Mouse (Mus musculus) B cell, adult 2 months (primary cell): ENCODE data around the gene Otud3.
"Not testable (repeated sequence)": the region's sequence is repeated elsewhere in the genome, so short reads cannot be mapped to it uniquely, and the experiment has no call there.

Experiments used
- DNase-seq, 2 experiments: peaks; one replicate each; pipeline ENCODE4 v3.0.0; 2022

Otud3 gene

GRCm38 (mm10) chr4:138913797-138914196 lies at the start of gene Otud3:
Gene Otud3, minus strand, starts transcription at chr4:138913945.
- DNase-seq: peak; percentile 99

- DNase-seq: no peak
These were observed 49.0 kb upstream of the Otud3 start for GRCm38 (mm10) chr4:138962719-138963118.

- no peak for DNase-seq
These were observed 46.2 kb upstream of the Otud3 start for GRCm38 (mm10) chr4:138959926-138960325.

GRCm38 (mm10) chr4:138959120-138959519 lies 45.4 kb upstream of the Otud3 start:
- no peak for DNase-seq

GRCm38 (mm10) chr4:138958612-138959011 lies 44.9 kb upstream of the Otud3 start:
- DNase-seq: no peak

- DNase-seq: no peak
These were observed 34.5 kb upstream of the Otud3 start for GRCm38 (mm10) chr4:138948257-138948656.

GRCm38 (mm10) chr4:138943730-138944129 lies 30.0 kb upstream of the Otud3 start:
- DNase-seq: peak; percentile 92 to 94

GRCm38 (mm10) chr4:138941966-138942365 lies 28.2 kb upstream of the Otud3 start:
- DNase-seq: no peak

- DNase-seq: no peak
These were observed 27.7 kb upstream of the Otud3 start for GRCm38 (mm10) chr4:138941401-138941800.

GRCm38 (mm10) chr4:138939481-138939880 lies 25.7 kb upstream of the Otud3 start:
- DNase-seq: no peak

- DNase-seq: no peak
These were observed 24.9 kb upstream of the Otud3 start for GRCm38 (mm10) chr4:138938495-138939269.

- no peak for DNase-seq
These were observed 20.9 kb upstream of the Otud3 start for GRCm38 (mm10) chr4:138934456-138935145.

- no peak for DNase-seq
These were observed 20.1 kb upstream of the Otud3 start for GRCm38 (mm10) chr4:138933862-138934261.

GRCm38 (mm10) chr4:138925561-138925960 lies 11.8 kb upstream of the Otud3 start:
- no peak for DNase-seq

- DNase-seq: peak; percentile 97
These were observed 8.3 kb upstream of the Otud3 start for GRCm38 (mm10) chr4:138922131-138922459.

- no peak for DNase-seq
These were observed 7.7 kb upstream of the Otud3 start for GRCm38 (mm10) chr4:138921254-138922130.

- DNase-seq: peak in 1 of 2 experiments; percentile 16
These were observed 3.5 kb upstream of the Otud3 start for GRCm38 (mm10) chr4:138917282-138917681.

GRCm38 (mm10) chr4:138913141-138913787 lies 481 bp downstream of the Otud3 start:
- no peak for DNase-seq

GRCm38 (mm10) chr4:138905624-138906337 lies 8.0 kb downstream of the Otud3 start:
- no peak for DNase-seq

GRCm38 (mm10) chr4:138899361-138899760 lies 14.4 kb downstream of the Otud3 start:
- no peak for DNase-seq

- DNase-seq: not testable (repeated sequence)
These were observed 20.0 kb downstream of the Otud3 start for GRCm38 (mm10) chr4:138893789-138894188.

- DNase-seq: no peak
These were observed 21.1 kb downstream of the Otud3 start for GRCm38 (mm10) chr4:138892655-138893054.
